Mouse (Mus musculus): ENCODE results near the gene Tspan15.

GRCm38 (mm10) chr10:62222777-62223176 lies 8.3 kb downstream of the Tspan15 start:
- TF ChIP-seq ZNF384 (IDR thresholded peaks at IDR 0.05; ENCODE audit: low read depth, low read length) (no peak), HCFC1 (IDR thresholded peaks at IDR 0.05; ENCODE audit: borderline replicate concordance, insufficient read depth, low read length) (no peak), ZC3H11A (IDR thresholded peaks at IDR 0.05; ENCODE audit: borderline replicate concordance, low read depth, low read length) (no peak), CHD2 (IDR thresholded peaks at IDR 0.05; ENCODE audit: low read depth, low read length) (no peak)

All from ES-E14 (cell line).